Mouse (Mus musculus) heart, postnatal 0 days (tissue): ENCODE measurements around the gene Lefty1. TPM values are rescaled to one million over a fixed set of nuclear protein-coding genes. Genes with fewer than 3 reads are reported as not detected.
A peak's percentile ranks its signal among the peaks of the same experiment; 100 is the strongest.
"Not testable (repeated sequence)": the region's sequence is repeated elsewhere in the genome, so short reads cannot be mapped to it uniquely, and the experiment has no call there.

ENCODE experiments used
- ATAC-seq: fragments of 200-750 bp; cut with Nextera tagmentation; 2 replicates; pipeline ENCODE4 v1.8.0; 2017; ENCODE audit warnings: low read depth, moderate number of reproducible peaks, moderate library complexity; ENCODE audit not compliant: insufficient read depth
- DNase-seq: peaks from one replicate; pipeline ENCODE4 v3.0.0-alpha.2; 2016; ENCODE audit warnings: low spot score
- H3K27ac ChIP-seq: fragments of 300-500 bp; sonication (generic); 2 replicates; pipeline ENCODE4 v1.5.1; 2014; ENCODE audit warnings: low read depth, mild to moderate bottlenecking
- H3K27me3 ChIP-seq: fragments of 300-500 bp; sonication (generic); 2 replicates; pipeline ENCODE4 v1.6.1; 2014; ENCODE audit warnings: low read length, mixed read lengths; ENCODE audit not compliant: control insufficient read depth, insufficient read depth
- H3K36me3 ChIP-seq: fragments of 300-500 bp; sonication (generic); replicated peaks from 2 replicates; pipeline ENCODE4 v1.6.1; 2014; ENCODE audit warnings: low read length, mixed read lengths; ENCODE audit not compliant: control insufficient read depth, insufficient read depth
- H3K4me1 ChIP-seq: fragments of 300-500 bp; sonication (generic); 2 replicates; pipeline ENCODE4 v1.6.1; 2014; ENCODE audit warnings: antibody characterized with exemption; ENCODE audit not compliant: control insufficient read depth, insufficient read depth
- H3K4me2 ChIP-seq: fragments of 300-500 bp; sonication (generic); 2 replicates; pipeline ENCODE4 v1.6.1; 2014; ENCODE audit warnings: low read depth, mild to moderate bottlenecking, low read length, moderate library complexity
- H3K4me3 ChIP-seq: fragments of 300-500 bp; sonication (generic); 2 replicates; pipeline ENCODE4 v1.5.1; 2014; ENCODE audit warnings: low read depth, low read length
- H3K9ac ChIP-seq: fragments of 300-500 bp; sonication (generic); replicated peaks from 2 replicates; pipeline ENCODE4 v1.6.1; 2014; ENCODE audit warnings: low read depth, low read length, mixed read lengths
- H3K9me3 ChIP-seq: fragments of 300-500 bp; sonication (generic); replicated peaks from 2 replicates; pipeline ENCODE4 v1.6.1; 2016; ENCODE audit warnings: low read length; ENCODE audit not compliant: control insufficient read depth
- CTCF ChIP-seq: IDR thresholded peaks from 2 replicates; pipeline ENCODE4 v1.5.1; 2016; ENCODE audit warnings: antibody characterized with exemption, control low read depth, low read depth
- EP300 ChIP-seq: IDR thresholded peaks from 2 replicates; pipeline ENCODE4 v1.6.1; 2016; ENCODE audit warnings: antibody characterized with exemption, low read depth
- WGBS: fragments of 180-500 bp; shearing (Covaris S2); extraction: QIAGEN DNeasy Blood & Tissue Kit; methylation state at CpG from one replicate; pipeline ENCODE4 v1.1.7; 2014; 5-methylcytosine and 5-hydroxymethylcytosine counted together
- polyA plus RNA-seq: library from polyadenylated mRNA; unstranded; fragments of >200 nt; fragmentation: Nextera tagmentation; extraction: Ambion mirVana; gene quantifications from 2 replicates; pipeline ENCODE4 v1.2.1, GENCODE M21; 2015
- total RNA-seq: library from RNA; depleted of rRNA; stranded (reverse); fragments of >200 nt; gene quantifications from 2 replicates; pipeline ENCODE4 v1.2.3, GENCODE M21; 2014; ENCODE audit warnings: low replicate concordance

Gene Lefty1
- total and polyA plus RNA-seq, 2 experiments from 2014 or later = 1.3 to 1.6 TPM

GRCm38 (mm10) chr1:180938781-180939180, 4.0 kb downstream of the Lefty1 start:
- H3K4me1 ChIP-seq = peaks cover 14% of the 10 kb centered on the region; the same call in 1 of the 2 replicates
- not testable (repeated sequence) for H3K4me2 ChIP-seq, H3K27ac ChIP-seq, ATAC-seq, H3K36me3 ChIP-seq, H3K4me3 ChIP-seq, DNase-seq, H3K9me3 ChIP-seq, H3K9ac ChIP-seq
- WGBS = 78% methylated on average over 2 of the region's 2 CpGs
- 0 out of 2 replicates have a peak, but pooled peaks have one; percentile 2 for TF ChIP-seq CTCF
- H3K27me3 ChIP-seq = peaks cover 28% of the 10 kb centered on the region

GRCm38 (mm10) chr1:180940776-180941460, 6.1 kb downstream of the Lefty1 start:
- TF ChIP-seq EP300 = no peak
- Histone ChIP-seq H3K27ac (no peak overlapping the region), H3K4me2 (peak overlapping the region; percentile 72), H3K36me3 (no peaks in the 10 kb centered on the region), H3K9me3 (no peaks in the 10 kb centered on the region), H3K4me1 (peaks cover 19% of the 10 kb centered on the region), H3K27me3 (peaks cover 7% of the 10 kb centered on the region), H3K9ac (no peak overlapping the region), H3K4me3 (no peak overlapping the region)
- 89% methylated on average over 7 of the region's 7 CpGs for WGBS
- ATAC-seq (no peak), DNase-seq (no peak)

GRCm38 (mm10) chr1:180941726-180942125, 6.9 kb downstream of the Lefty1 start:
- WGBS = 4% methylated on average over 18 of the region's 18 CpGs
- peaks cover 26% of the 10 kb centered on the region for H3K4me1 ChIP-seq
- peak overlapping the region; percentile 92 for H3K4me3 ChIP-seq
- peak overlapping the region; percentile 72 for H3K4me2 ChIP-seq
- H3K27me3 ChIP-seq = peaks cover 4% of the 10 kb centered on the region; the same call in 1 of the 2 replicates
- TF ChIP-seq CTCF = no peak
- no peak for TF ChIP-seq EP300
- ATAC-seq = peak; percentile 10; the same call in 1 of the 2 replicates
- H3K27ac ChIP-seq = peak overlapping the region; percentile 94
- peak overlapping the region; percentile 87 for H3K9ac ChIP-seq
- H3K36me3 ChIP-seq = peaks cover 2% of the 10 kb centered on the region
- no peak for DNase-seq
- H3K9me3 ChIP-seq = no peaks in the 10 kb centered on the region

- H3K9ac ChIP-seq = peak within 1 kb of the TSS; percentile 87
- peaks cover 23% of the 10 kb centered on the region for H3K4me1 ChIP-seq
- peak; percentile 80 for DNase-seq
- TF ChIP-seq EP300 = no peak
- TF ChIP-seq CTCF = no peak
- peak within 1 kb of the TSS; percentile 94 for H3K27ac ChIP-seq
- peaks cover 9% of the 10 kb centered on the region for H3K36me3 ChIP-seq
- peaks cover 2% of the 10 kb centered on the region; the same call in 1 of the 2 replicates for H3K27me3 ChIP-seq
- peak; percentile 78 for ATAC-seq
- no peaks in the 10 kb centered on the region for H3K9me3 ChIP-seq
- H3K4me2 ChIP-seq = peak within 1 kb of the TSS; percentile 72
- WGBS = under 1% methylated on average over 72 of the region's 73 CpGs
- H3K4me3 ChIP-seq = peak within 1 kb of the TSS; percentile 92
Observed at GRCm38 (mm10) chr1:180942166-180943031, 7.6 kb downstream of the Lefty1 start, which contains the start of gene Tmem63a. Gene Tmem63a, plus strand, starts transcription at chr1:180942344.

- Histone ChIP-seq H3K27ac (peak overlapping the region; percentile 94), H3K9ac (peak overlapping the region; percentile 87), H3K4me1 (peaks cover 23% of the 10 kb centered on the region), H3K4me3 (peak overlapping the region; percentile 92), H3K9me3 (no peaks in the 10 kb centered on the region), H3K27me3 (no peaks in the 10 kb centered on the region), H3K36me3 (peaks cover 17% of the 10 kb centered on the region), H3K4me2 (peak overlapping the region; percentile 72)
- DNase-seq (no peak), ATAC-seq (no peak)
- 43% methylated on average over 11 of the region's 11 CpGs for WGBS
- TF ChIP-seq CTCF (no peak), EP300 (no peak)
Observed at GRCm38 (mm10) chr1:180943032-180943644, 8.3 kb downstream of the Lefty1 start.
